8 mouse cellular contexts compared by ENCODE assay signal in the genomic region with DNA sequence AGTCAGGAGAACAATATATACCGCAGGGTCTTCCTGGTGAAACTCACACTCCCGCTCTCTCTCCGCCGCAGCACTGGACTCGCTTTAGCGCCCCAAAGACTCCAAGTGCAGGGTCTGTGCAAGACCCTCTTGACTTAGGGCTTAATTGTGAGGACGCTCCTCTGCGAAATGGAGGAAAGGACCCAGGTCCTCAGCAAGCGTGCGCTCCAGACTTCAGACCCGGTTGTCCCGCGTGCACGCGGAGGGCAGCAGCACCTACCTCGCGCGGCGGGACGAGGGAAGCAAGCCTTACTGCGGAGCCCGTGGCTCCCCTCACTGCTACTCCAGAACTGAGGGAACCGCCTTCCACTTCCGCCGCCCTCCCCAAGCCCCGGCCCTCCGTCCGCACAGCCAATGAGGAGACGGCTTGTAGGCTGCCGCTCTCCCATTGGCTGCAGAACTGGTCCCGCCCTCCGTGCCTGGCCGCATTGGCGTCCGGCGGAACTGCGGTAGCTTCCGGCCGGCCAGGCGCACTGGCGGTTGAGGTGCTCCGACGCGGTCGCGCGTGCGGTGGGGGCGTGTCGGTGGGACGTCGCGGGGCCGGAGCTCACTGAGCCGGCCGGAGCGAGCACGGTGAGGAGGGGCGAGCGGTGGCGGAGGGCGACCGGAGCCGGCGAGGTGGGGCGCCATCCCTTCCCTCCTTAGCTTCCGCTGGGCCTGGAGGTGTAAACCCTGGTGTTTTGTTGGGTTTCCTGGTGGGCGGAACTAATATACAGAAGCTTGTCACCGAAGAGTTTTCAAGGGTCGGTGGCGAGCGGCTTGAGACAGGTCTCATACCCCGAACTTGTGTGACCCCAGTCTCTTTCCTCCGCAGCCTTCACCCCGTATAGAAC. TPM values are rescaled to one million over a fixed set of nuclear protein-coding genes. Genes with fewer than 3 reads are reported as not detected.
DNase-seq lines count a peak whose midpoint lies in the region; ATAC-seq and TF ChIP-seq lines count a peak whose summit lies in the region.

TSS of gene Zbtb9 (plus strand) at position 465 of the 872 bp plus-strand sequence.

- H3K9ac ChIP-seq in embryonic facial prominence, embryonic 15.5 days = peak within 1 kb of the TSS; percentile 76
- peak within 1 kb of the TSS; percentile 79 for H3K9ac ChIP-seq in limb, embryonic 14.5 days (ENCODE audit: low read depth, low read length, severe bottlenecking)
- H3K9ac ChIP-seq in midbrain, postnatal 0 days (replicated peaks; ENCODE audit: low read length, poor library complexity, severe bottlenecking) = peak within 1 kb of the TSS; percentile 60

- peak; percentile 96 for DNase-seq in 416B (ENCODE audit: low read depth)
- peak; percentile 93 for DNase-seq in heart, adult 8-10 months (ENCODE audit: low spot score)
- peak; percentile 96 for DNase-seq in kidney, adult 9 months
- peak; percentile 94 for DNase-seq in limb, embryonic 14.5 days (ENCODE audit: low spot score)
- DNase-seq in midbrain, postnatal 0 days (ENCODE audit: low spot score) = peak; percentile 97
- peak; percentile 92 to 94 for DNase-seq in spleen, postnatal 14 days (ENCODE audit: low spot score in 2 of 2)

- peak; percentile 99 for TF ChIP-seq POLR2A in bone marrow, adult 2 months (IDR thresholded peaks at IDR 0.05; ENCODE audit: borderline replicate concordance, control insufficient read depth, low read depth, low read length)
- TF ChIP-seq POLR2A in limb, embryonic 14.5 days (IDR thresholded peaks at IDR 0.05; ENCODE audit: borderline replicate concordance, extremely low read depth, insufficient read depth, insufficient read length) = peak; percentile 96

- peak; percentile 99 for ATAC-seq in embryonic facial prominence, embryonic 15.5 days (ENCODE audit: insufficient number of reproducible peaks, low FRiP score, low TSS enrichment, low read depth)
- ATAC-seq in limb, embryonic 14.5 days (ENCODE audit: low FRiP score, low read depth) = peak; percentile 98
- ATAC-seq in midbrain, postnatal 0 days (ENCODE audit: low FRiP score) = peak; percentile 97

- peak within 1 kb of the TSS; percentile 99 for H3K4me3 ChIP-seq in bone marrow, adult 2 months (replicated peaks; ENCODE audit: control insufficient read depth, low read depth, low read length)
- peak within 1 kb of the TSS; percentile 85 for H3K4me3 ChIP-seq in embryonic facial prominence, embryonic 15.5 days (replicated peaks)
- peak within 1 kb of the TSS; percentile 85 for H3K4me3 ChIP-seq in limb, embryonic 14.5 days (replicated peaks; ENCODE audit: low read length)
- peak within 1 kb of the TSS; percentile 58 for H3K4me3 ChIP-seq in midbrain, postnatal 0 days (ENCODE audit: low read depth, low read length)

- no peaks in the 10 kb centered on the region; the same call in 1 of the 2 replicates for H3K4me1 ChIP-seq in bone marrow, adult 2 months (ENCODE audit: control insufficient read depth, insufficient read depth, low read length)
- H3K4me1 ChIP-seq in embryonic facial prominence, embryonic 15.5 days = peaks cover 45% of the 10 kb centered on the region
- peaks cover 17% of the 10 kb centered on the region for H3K4me1 ChIP-seq in limb, embryonic 14.5 days (ENCODE audit: control insufficient read depth, insufficient read depth, low read length)
- H3K4me1 ChIP-seq in midbrain, postnatal 0 days (ENCODE audit: insufficient read depth, low read length) = peaks cover 8% of the 10 kb centered on the region

- no peaks in the 10 kb centered on the region for H3K27me3 ChIP-seq in embryonic facial prominence, embryonic 15.5 days
- no peaks in the 10 kb centered on the region for H3K27me3 ChIP-seq in limb, embryonic 14.5 days (ENCODE audit: control insufficient read depth, insufficient read depth, low read length)
- H3K27me3 ChIP-seq in midbrain, postnatal 0 days (ENCODE audit: insufficient read depth, low read length) = no peaks in the 10 kb centered on the region

- H3K27ac ChIP-seq in bone marrow, adult 2 months (ENCODE audit: control insufficient read depth, insufficient read depth, low read depth, low read length, poor library complexity) = peak within 1 kb of the TSS; percentile 92
- peak within 1 kb of the TSS; percentile 93 for H3K27ac ChIP-seq in embryonic facial prominence, embryonic 15.5 days (replicated peaks)
- peak within 1 kb of the TSS; percentile 82 for H3K27ac ChIP-seq in limb, embryonic 14.5 days (replicated peaks; ENCODE audit: low read depth, low read length)
- peak within 1 kb of the TSS; percentile 64 for H3K27ac ChIP-seq in midbrain, postnatal 0 days (ENCODE audit: low read depth, low read length)

- peaks cover 49% of the 10 kb centered on the region for H3K36me3 ChIP-seq in embryonic facial prominence, embryonic 15.5 days
- peaks cover 44% of the 10 kb centered on the region for H3K36me3 ChIP-seq in limb, embryonic 14.5 days (ENCODE audit: control insufficient read depth, insufficient read depth, low read length)
- peaks cover 17% of the 10 kb centered on the region for H3K36me3 ChIP-seq in midbrain, postnatal 0 days (ENCODE audit: insufficient read depth, low read length)

- H3K9me3 ChIP-seq in embryonic facial prominence, embryonic 15.5 days (replicated peaks) = no peaks in the 10 kb centered on the region
- H3K9me3 ChIP-seq in limb, embryonic 14.5 days (ENCODE audit: control insufficient read depth, low read length) = no peaks in the 10 kb centered on the region
- H3K9me3 ChIP-seq in midbrain, postnatal 0 days (ENCODE audit: low read length) = no peaks in the 10 kb centered on the region

- peak within 1 kb of the TSS; percentile 83 for H3K4me2 ChIP-seq in embryonic facial prominence, embryonic 15.5 days (replicated peaks)
- peak within 1 kb of the TSS; percentile 85 for H3K4me2 ChIP-seq in limb, embryonic 14.5 days (replicated peaks; ENCODE audit: low read depth, low read length, severe bottlenecking)
- peak within 1 kb of the TSS; percentile 85 for H3K4me2 ChIP-seq in midbrain, postnatal 0 days (ENCODE audit: low read depth, low read length, poor library complexity, severe bottlenecking)

- no peak for TF ChIP-seq CTCF in bone marrow, adult 2 months (IDR thresholded peaks at IDR 0.05; ENCODE audit: control insufficient read depth, insufficient read depth, low read length)
- no peak for TF ChIP-seq CTCF in midbrain, postnatal 0 days (IDR thresholded peaks at IDR 0.05)

- WGBS in bone marrow, adult 2 months = under 1% methylated on average over 74 of the region's 75 CpGs
- under 1% methylated on average over 75 of the region's 75 CpGs for WGBS in embryonic facial prominence, embryonic 15.5 days
- 2% methylated on average over 72 of the region's 75 CpGs for WGBS in limb, embryonic 14.5 days
- WGBS in midbrain, postnatal 0 days = under 1% methylated on average over 70 of the region's 75 CpGs

RNA-seq across cellular contexts. Expression of gene Zbtb9, which starts in this region (rescaled TPM):
- polyA plus RNA-seq in bone marrow, adult 2 months (2011; ENCODE audit: insufficient read depth, insufficient read length, low replicate concordance, missing spikeins) = 6.7 and 10.2 TPM in 2 replicates
- polyA plus RNA-seq in embryonic facial prominence, embryonic 15.5 days (2015; fragmentation: Nextera tagmentation; extraction: Ambion mirVana) = 13.8 and 15.6 TPM in 2 replicates
- 1 to 10 TPM in 3 of 4 experiments, not detected in 1; 1.5 to 3.4 (median 2.2) TPM for total RNA-seq in heart, adult 8-10 months (2022)
- polyA plus RNA-seq in limb, embryonic 14.5 days (2012; rRNA removed) = 12.6 and 14.8 TPM in 2 replicates
- 10.0 and 10.6 TPM in 2 replicates for polyA plus RNA-seq in limb, embryonic 14.5 days (2014; fragmentation: Nextera tagmentation; extraction: Ambion mirVana)
- total RNA-seq in midbrain, postnatal 0 days (2014; rRNA removed) = 16.1 and 19.4 TPM in 2 replicates
- polyA plus RNA-seq in midbrain, postnatal 0 days (2015; fragmentation: Nextera tagmentation; extraction: Ambion mirVana) = 6.6 and 6.7 TPM in 2 replicates

Comparison
In these comparisons a context has a peak if more than half of its experiments do, and no peak if none do; other contexts are left out.
1. Peak in every context shown above with its lines: DNase-seq, ATAC-seq, H3K4me3 ChIP-seq and H3K27ac ChIP-seq.